Mouse (Mus musculus): Measurements from ENCODE around the gene Fnbp1. TPM values are rescaled to one million over a fixed set of nuclear protein-coding genes. Genes with fewer than 3 reads are reported as not detected.

The Fnbp1 gene
- polyA plus RNA-seq, 1 experiment, result 46.3 TPM

DNA sequence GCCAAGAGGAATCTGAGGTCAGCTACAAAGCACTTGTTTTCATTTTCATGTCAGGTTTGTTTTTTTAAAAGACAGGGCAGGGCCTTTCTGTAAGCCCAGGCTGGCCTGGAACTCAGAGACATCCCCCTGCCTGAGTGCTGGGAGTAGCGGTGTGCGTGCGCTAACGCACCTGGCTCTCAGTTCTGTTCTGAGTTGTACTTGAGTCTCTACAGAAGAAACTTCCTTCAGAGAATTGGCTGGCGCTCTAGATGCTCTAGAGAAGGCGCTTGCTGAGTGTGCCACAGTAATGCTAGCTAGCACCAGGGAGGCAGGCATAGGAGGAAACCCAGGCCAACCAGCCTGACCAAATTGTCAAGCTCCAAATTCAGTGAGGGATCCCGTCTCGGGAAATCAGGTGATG is 52.9 kb downstream of the Fnbp1 start:
- TF ChIP-seq CTCF (IDR thresholded peaks at IDR 0.05; ENCODE audit: borderline replicate concordance, extremely low read depth, insufficient read depth, insufficient read length), result no peak
- DNase-seq (ENCODE audit: low read depth), result no peak

DNA sequence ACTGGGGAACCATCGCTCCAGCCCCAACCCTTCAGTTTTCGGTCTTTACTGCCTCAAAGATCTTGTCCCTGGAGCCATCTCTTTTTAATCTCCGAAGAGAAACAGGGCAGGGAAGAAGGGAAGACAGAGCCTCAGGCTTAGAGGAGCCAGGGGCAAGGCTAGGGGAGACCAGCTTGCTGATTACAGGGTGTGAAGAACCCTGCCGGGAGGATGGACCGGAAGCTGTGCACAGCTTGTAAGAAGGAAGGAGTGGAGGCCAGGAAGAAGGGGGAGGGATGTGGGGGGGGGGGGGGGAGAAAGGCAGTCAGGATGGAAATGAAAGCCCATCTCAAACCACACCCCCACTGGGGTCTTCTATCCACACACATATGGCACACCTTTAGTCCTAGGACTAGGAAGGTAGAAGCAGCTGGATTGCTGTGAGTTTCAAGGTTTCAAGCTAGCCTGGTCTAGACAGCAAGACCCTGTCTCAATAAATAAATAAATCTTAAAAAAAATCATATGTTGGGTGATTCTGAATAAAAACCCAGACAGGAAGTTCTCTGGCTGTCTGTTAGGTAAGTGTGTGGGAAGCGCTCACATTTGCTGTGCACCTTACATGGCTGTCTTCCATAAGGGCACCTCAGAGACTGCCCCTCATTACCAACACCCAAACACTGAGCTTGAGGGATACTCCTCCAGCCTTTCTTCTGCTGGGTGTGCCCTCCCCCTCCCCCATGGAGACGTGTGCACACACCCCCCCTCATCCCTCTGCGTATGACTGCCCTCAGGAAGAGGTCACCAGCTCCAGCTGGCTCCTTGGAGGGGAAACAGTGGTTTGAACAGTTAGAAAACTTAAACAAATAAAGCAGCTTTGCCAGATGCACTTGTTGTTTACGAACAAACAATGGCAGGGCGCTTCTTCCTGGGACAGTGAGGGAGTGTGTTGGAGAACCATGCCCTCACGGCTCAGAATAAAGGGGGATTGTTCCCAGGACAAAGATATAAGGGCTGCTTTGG is 53.8 kb downstream of the Fnbp1 start:
- TF ChIP-seq POLR2A (IDR thresholded peaks at IDR 0.05; ENCODE audit: borderline replicate concordance, extremely low read depth, insufficient read depth, insufficient read length, poor library complexity, severe bottlenecking) (no peak), CTCF (IDR thresholded peaks at IDR 0.05; ENCODE audit: borderline replicate concordance, extremely low read depth, insufficient read depth, insufficient read length) (no peak)
- DNase-seq (ENCODE audit: low read depth), result peak; percentile 56

DNA sequence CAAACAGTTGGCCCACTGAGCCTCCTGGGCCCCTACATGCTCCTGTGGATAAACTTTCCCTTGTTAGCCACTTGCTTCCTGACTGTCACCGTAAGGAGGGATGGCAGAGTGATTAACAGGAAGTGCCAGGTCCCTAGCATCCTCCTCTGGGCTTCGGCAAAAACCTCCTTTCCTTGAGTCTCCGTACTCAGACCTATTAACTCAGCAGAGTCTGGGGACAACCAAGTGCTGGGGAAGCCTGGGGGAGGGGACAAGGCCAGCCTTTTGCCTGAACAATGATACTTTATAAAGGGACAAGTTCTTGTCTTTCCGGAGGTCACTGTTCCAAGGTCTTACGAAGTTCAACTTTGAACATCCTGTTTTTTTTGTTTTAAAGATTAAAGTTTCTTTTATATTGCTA is 54.7 kb downstream of the Fnbp1 start:
- DNase-seq (ENCODE audit: low read depth), result no peak
- TF ChIP-seq CTCF (IDR thresholded peaks at IDR 0.05; ENCODE audit: borderline replicate concordance, extremely low read depth, insufficient read depth, insufficient read length) (no peak), POLR2A (IDR thresholded peaks at IDR 0.05; ENCODE audit: borderline replicate concordance, extremely low read depth, insufficient read depth, insufficient read length, poor library complexity, severe bottlenecking) (no peak)

DNA sequence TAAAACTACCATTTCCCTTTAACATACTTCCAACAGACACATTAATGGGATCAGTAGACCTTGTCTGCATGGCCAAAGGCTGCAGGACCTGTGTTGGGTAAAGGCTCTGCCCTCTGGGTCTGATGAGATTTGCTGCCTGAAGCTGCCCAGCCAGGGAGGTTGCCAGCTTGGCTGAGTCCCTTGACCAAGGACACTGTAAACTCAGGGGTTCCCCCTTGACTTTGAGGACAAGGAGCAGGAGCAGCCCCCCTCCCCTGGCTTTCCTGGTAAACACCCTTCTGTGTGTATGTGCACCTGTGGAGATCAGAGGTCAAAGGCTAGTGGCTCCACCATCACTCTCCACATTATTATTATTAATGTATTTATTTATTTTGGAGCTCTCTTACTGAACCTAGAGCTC is 55.3 kb downstream of the Fnbp1 start:
- TF ChIP-seq CTCF (IDR thresholded peaks at IDR 0.05; ENCODE audit: borderline replicate concordance, extremely low read depth, insufficient read depth, insufficient read length), result no peak
- TF ChIP-seq POLR2A (IDR thresholded peaks at IDR 0.05; ENCODE audit: borderline replicate concordance, extremely low read depth, insufficient read depth, insufficient read length, poor library complexity, severe bottlenecking), result no peak
- no peak for DNase-seq (ENCODE audit: low read depth)

DNA sequence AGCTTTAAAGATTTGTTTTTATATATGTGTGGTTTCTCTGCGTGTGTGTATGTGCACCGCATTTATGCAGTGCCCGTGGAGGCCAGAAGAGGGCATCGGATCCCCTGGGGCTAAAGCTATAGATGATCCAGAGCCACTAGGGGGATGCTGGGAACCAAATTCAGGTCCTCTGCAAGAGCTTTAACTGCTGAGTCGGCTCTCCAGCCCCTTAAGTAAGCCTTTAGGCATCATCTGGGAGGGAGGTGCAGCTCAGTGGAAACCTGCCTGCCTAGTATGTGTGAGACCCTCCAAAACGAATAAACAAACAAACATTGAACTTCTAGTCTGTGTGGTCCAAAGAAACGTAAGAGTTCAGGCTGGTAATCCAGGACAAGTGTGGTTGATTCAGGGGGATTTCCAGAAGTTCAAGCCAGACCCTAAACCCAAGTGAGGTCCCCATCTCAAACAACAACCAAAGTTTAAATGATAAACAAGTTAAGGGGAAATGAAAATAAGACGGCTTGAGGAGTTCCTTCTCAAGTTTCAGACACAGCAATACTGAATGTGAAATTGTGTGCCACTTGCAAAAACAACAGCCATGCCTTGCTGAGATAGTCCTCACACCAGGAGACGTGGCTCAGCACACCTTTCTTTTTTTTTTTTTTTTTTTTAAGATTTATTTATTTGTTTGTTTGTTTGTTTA is 57.5 kb downstream of the Fnbp1 start:
- TF ChIP-seq CTCF (IDR thresholded peaks at IDR 0.05; ENCODE audit: borderline replicate concordance, extremely low read depth, insufficient read depth, insufficient read length) (no peak), POLR2A (IDR thresholded peaks at IDR 0.05; ENCODE audit: borderline replicate concordance, extremely low read depth, insufficient read depth, insufficient read length, poor library complexity, severe bottlenecking) (no peak)
- no peak for DNase-seq (ENCODE audit: low read depth)

DNA sequence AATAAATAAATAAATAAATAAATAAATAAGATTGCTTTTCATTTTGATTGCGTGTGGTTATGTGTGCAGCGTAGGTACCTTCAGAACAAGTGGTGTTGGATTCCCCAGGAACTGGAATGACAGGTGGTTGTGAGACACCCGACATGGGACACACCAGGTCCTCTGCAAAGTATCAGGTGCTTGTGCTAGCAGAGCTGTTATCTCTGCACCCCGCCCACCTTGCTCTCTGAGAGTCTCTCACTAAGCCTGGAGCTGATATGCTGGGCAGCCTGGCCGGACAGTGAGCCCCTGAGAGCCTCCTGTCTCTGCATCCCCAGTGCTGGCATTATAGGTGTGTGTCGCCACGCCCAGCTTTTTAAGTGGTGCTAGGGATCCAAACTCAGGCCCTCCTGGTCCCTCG is 58.4 kb downstream of the Fnbp1 start:
- no peak for TF ChIP-seq CTCF (IDR thresholded peaks at IDR 0.05; ENCODE audit: borderline replicate concordance, extremely low read depth, insufficient read depth, insufficient read length)
- TF ChIP-seq POLR2A (IDR thresholded peaks at IDR 0.05; ENCODE audit: borderline replicate concordance, extremely low read depth, insufficient read depth, insufficient read length, poor library complexity, severe bottlenecking), result no peak
- DNase-seq (ENCODE audit: low read depth), result no peak

DNA sequence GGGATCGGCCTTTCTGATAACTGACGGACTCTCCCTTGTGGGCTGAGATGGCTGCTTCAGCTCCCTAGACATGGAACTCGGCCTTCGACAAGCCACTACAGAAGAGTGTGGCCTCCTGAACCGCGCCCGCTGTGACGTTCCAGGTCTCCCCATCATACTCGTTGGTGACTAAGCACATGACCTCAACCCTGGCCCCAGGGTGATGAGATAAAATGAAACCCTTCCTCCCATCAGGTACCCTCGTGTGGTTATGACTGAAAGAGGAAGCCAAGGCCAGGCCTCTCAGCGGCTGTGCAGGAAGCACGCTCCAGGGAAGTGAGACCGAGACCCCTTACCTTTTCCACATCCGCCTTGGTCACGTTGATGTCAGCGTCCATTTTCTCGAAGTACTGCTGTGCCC is 59.2 kb downstream of the Fnbp1 start:
- TF ChIP-seq CTCF (IDR thresholded peaks at IDR 0.05; ENCODE audit: borderline replicate concordance, extremely low read depth, insufficient read depth, insufficient read length), result no peak
- no peak for TF ChIP-seq POLR2A (IDR thresholded peaks at IDR 0.05; ENCODE audit: borderline replicate concordance, extremely low read depth, insufficient read depth, insufficient read length, poor library complexity, severe bottlenecking)

DNA sequence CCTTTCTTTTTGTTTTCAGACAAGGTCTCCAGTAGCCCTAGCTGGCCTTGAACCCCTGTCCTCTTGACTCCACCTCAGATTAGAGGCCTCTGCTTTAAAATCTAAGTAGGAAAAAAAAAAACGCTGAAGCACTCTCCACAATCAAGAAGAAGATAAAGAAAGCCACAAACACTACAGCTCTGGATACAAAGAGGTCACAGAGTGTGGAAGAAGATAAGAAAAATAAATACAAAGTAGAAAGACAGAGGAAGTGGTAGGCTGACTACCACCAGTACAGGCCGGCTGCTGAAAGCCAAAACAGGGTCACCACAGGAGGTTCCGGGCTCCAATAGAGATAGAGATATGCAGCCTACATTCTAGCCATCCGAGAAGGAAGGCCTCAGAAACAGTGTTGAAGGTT is 60.5 kb downstream of the Fnbp1 start:
- DNase-seq (ENCODE audit: low read depth), result no peak
- TF ChIP-seq POLR2A (IDR thresholded peaks at IDR 0.05; ENCODE audit: borderline replicate concordance, extremely low read depth, insufficient read depth, insufficient read length, poor library complexity, severe bottlenecking), result no peak

More for the DNA sequence above, 59.2 kb downstream of the Fnbp1 start:
- no peak for DNase-seq (ENCODE audit: low read depth)

DNA sequence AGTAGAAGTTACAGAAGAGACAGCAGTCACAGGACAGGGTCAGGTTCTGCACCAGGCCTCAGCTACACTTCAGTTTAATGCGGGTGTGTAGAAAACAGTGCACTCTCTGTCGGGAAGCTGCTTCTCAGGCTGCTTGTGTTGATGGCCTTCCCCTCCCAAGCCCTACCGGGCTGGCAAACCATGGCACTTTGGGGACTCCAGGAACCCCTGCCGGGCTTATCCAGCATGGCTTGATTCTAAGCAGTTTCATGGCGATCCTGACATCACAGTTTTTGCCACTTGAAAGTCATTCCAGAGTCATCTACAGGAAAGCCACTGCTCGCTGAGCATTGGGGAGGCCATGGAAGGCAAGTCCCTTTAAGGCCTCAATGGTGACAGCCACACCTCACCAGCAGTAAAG is 62.7 kb downstream of the Fnbp1 start:
- DNase-seq (ENCODE audit: low read depth), result no peak

DNA sequence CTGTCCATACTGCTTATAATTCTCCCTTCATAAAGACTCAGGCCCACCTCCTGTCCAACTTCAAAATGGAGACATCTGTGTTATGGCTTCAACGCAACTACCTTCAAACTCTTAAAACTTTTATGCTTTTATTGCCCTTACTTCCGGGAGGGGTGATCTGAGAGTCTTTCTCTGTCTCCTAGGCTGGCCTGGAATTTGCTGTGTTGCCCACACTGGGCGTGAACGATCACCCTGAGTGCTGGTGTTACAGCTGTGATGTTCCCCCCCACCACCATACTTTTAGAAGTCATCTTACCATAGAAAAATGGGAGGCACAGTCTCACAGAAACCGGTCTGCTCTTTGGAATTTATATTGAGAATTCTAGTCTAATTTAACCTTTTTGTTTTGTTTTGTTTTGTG is 64.2 kb downstream of the Fnbp1 start:
- no peak for DNase-seq (ENCODE audit: low read depth)
- TF ChIP-seq POLR2A (IDR thresholded peaks at IDR 0.05; ENCODE audit: borderline replicate concordance, extremely low read depth, insufficient read depth, insufficient read length, poor library complexity, severe bottlenecking) (no peak), CTCF (IDR thresholded peaks at IDR 0.05; ENCODE audit: borderline replicate concordance, extremely low read depth, insufficient read depth, insufficient read length) (no peak)

More for the DNA sequence above, 62.7 kb downstream of the Fnbp1 start:
- TF ChIP-seq CTCF (IDR thresholded peaks at IDR 0.05; ENCODE audit: borderline replicate concordance, extremely low read depth, insufficient read depth, insufficient read length), result no peak
- no peak for TF ChIP-seq POLR2A (IDR thresholded peaks at IDR 0.05; ENCODE audit: borderline replicate concordance, extremely low read depth, insufficient read depth, insufficient read length, poor library complexity, severe bottlenecking)

DNA sequence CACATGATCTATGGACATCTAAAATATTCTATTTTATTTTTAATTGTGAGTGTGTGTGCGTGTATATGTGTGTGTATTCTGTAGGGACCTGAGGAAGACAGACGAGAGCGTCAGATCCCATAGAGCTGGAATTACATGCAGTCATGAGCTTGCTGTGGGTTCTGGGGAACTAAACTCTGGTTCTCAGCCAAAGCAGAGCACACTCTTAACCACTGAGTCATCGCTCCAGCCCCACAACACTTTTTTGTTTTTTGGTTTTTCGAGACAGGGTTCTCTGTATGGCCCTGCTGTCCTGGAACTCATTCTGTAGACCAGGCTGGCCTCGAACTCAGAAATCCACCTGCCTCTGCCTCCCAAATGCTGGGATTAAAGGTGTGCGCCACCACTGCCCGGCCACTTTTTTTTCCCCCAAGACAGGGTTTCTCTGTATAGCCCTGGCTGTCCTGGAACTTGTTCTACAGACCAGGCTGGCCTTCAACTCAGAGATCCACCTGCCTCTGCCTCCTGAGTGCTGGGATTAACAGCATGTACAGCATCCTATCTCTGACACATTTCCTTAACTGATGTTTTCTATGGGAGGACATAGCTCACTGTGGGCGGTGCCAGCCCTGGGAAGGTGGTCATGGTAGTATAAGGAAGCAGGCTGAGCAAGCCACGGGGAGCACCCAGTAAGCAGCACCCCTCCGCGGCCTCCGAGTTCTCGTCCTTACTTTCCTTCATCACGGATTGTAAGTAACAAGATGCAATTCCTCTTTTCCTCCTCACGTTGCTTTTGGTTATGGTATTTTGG is 65.3 kb downstream of the Fnbp1 start:
- no peak for DNase-seq (ENCODE audit: low read depth)
- no peak for TF ChIP-seq POLR2A (IDR thresholded peaks at IDR 0.05; ENCODE audit: borderline replicate concordance, extremely low read depth, insufficient read depth, insufficient read length, poor library complexity, severe bottlenecking)
- no peak for TF ChIP-seq CTCF (IDR thresholded peaks at IDR 0.05; ENCODE audit: borderline replicate concordance, extremely low read depth, insufficient read depth, insufficient read length)

All from brain, embryonic 14.5 days (tissue).